Mouse (Mus musculus): ENCODE measurements around the gene Gjd2.

- TF ChIP-seq CTCF (IDR thresholded peaks at IDR 0.05; ENCODE audit: control insufficient read depth, insufficient read depth, low read length) (no peak), POLR2A (IDR thresholded peaks at IDR 0.05; ENCODE audit: borderline replicate concordance, control insufficient read depth, low read depth, low read length) (no peak)
Observed at GRCm38 (mm10) chr2:114050150-114050549, 36.7 kb upstream of the Gjd2 start.
